Mouse (Mus musculus) layer of hippocampus, adult 11-12 months (tissue): Measurements from ENCODE around the gene Il18rap.

Source experiments
- DNase-seq: peaks from one replicate; pipeline ENCODE4 v3.0.0; 2022; ENCODE audit warnings: low spot score

The Il18rap gene

GRCm38 (mm10) chr1:40514851-40515585, at the start of gene Il18rap:
Il18rap (plus strand) TSS chr1:40515362.
- no peak for DNase-seq

DNA sequence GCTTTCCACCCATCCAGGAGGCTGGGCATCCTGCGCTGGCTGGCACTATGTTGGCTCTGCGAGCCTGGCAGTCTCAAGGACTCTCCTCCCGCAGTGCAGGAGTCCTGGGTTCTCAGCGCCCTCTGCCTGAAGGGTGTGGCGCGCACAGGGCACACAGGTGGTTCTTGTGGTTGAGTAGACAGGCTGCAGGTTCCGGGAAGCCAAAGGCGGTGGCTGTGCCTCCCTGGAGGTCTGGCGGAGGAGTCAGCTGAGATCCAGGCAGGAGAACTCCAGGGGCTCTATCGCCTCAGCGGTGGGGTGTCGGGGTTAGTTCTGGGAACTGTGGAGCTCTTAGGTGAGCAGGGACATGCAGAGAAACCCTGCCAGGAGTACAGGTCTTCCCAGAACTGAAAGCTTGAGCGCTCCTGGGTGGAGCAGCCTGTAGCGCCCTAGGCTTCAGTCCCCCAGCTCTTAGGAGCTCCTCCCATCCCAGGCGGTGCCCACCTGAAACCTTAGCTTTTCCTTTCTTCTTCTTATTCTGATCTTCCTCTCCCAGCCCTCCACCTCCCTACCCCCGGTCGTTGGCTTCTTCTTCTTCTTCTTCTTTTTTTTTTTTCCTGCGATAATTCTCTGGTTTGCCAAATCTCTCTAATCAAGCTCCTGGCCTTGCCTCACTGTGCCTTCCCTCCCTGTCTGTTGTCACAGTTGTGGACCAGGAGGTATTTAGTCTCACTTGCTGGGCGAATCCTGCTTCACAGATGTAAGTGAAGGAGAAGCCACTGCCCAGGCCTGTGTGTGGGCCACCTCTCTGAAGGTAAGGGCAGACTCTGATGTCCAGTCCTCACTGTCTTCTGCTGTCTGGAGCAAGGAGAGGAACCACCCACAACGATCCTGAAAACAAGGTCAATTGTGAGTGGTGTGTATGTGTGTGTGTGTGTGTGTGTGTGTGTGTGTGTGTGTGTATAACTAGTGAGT, 49.4 kb upstream of the Il18rap start, which contains the start of gene Il18r1:
TSS of gene Il18r1 (plus strand) at position 76 of the 954 bp plus-strand sequence.
- DNase-seq: no peak

GRCm38 (mm10) chr1:40467306-40467705, 47.9 kb upstream of the Il18rap start:
- DNase-seq: no peak

- DNase-seq: no peak
Measured at GRCm38 (mm10) chr1:40468805-40469204, 46.4 kb upstream of the Il18rap start.

GRCm38 (mm10) chr1:40469900-40470299, 45.3 kb upstream of the Il18rap start:
- DNase-seq: no peak

DNA sequence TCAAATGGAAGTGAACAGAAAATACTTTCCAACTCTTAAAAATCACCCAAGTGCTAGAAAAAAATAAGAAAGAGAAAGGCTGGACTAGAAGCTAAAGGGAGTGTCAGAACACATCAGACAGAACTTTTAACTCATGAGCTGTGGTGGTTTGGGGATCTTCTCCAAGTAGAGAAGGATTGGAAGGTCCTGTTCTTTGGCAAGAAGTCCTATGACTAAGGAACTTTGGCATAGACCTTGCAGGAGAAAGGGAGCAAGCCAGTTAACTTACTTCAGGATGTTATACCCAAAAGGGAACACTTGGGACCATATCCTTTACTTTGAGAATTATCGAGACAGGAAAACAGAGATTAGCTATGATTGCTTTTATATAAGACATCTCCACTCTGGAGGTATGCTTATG, 42.8 kb upstream of the Il18rap start:
- DNase-seq: no peak

GRCm38 (mm10) chr1:40473640-40474039, 41.5 kb upstream of the Il18rap start:
- DNase-seq: no peak

DNA sequence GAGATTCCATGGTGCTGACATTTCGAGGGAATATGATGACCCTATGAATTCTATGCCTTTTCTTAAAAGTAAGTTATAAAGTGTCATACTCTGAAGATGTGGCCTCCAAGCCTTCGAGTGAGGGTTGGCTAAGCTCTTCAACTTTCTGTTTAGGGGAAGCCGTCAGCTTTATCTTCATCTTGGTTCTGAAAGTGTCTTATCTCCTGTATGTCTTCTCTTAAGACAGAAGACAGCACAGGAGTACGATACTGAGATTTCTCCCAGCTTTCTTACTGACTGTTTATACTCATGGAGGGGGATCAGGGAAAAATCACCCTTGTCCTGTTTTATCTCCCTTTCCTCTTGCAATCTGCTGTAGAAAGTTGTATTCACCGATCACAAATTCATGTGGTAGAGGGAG, 40.8 kb upstream of the Il18rap start:
- DNase-seq: no peak

DNA sequence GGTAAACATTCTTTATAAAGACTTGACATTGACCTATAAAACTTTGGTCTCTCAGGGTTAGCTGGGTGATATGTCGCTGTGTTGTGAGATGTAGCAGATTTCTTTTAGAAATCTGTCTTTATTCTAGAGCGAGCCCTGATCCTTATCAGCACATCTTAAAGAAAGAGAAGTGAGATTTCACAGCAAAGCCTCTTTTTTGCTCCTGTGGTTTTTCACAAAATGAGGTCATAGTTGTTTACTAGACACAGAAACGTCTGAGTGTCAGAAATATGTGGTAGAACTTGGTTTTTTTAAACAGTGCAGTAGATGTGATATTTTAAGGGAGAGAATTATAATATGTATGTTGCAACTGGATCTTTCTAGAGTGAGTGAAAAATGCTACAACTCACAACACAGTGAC, 39.5 kb upstream of the Il18rap start:
- DNase-seq: no peak

DNA sequence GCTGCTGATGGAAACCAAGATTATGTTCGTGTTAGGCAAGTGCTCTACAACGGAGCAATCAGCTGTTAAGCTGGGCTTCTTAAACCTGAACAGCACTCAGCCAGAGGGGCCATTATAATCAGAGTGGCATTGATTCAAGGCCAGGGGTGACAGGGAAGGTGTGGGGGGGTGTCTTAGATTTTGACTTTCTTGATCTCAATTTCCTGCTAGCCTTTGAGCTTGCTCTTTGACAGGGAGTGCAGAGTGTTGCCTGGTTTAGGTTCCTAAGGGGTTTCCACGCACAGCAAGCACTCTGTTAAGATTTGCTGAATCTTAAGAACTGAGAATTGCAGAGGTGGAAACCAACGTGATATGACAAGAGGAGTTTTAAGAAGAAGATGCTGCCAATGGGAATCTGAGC, 38.4 kb upstream of the Il18rap start:
- no peak for DNase-seq

DNA sequence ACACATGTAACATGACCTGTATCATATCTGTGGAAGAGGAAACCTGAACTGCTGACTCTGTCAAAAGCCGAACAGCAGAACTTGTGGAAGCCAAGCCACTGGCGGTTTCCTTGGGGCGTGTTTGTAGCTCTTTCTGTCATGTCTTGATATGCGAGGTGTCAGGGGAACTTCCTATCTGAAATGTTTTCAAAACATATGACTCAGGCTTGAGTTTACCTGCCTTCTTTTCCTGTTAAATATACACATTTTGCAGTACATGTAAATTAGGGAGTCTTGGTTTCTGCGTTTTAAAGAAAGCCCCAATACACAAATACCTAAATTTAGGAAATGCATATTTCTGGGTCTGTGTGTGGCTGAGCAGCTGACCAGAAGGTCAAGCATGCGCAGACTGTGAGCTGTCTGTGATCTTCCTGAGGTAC, 35.6 kb upstream of the Il18rap start:
- no peak for DNase-seq

- no peak for DNase-seq
Measured at GRCm38 (mm10) chr1:40494594-40494993, 20.6 kb upstream of the Il18rap start.

- DNase-seq: no peak
Measured at GRCm38 (mm10) chr1:40499708-40500107, 15.5 kb upstream of the Il18rap start.

GRCm38 (mm10) chr1:40501126-40501525, 14.0 kb upstream of the Il18rap start:
- no peak for DNase-seq

- DNase-seq: no peak
Measured at GRCm38 (mm10) chr1:40501546-40502398, 13.4 kb upstream of the Il18rap start.

GRCm38 (mm10) chr1:40504548-40504947, 10.6 kb upstream of the Il18rap start:
- no peak for DNase-seq

- DNase-seq: no peak
Measured at GRCm38 (mm10) chr1:40516364-40516763, 1.2 kb downstream of the Il18rap start.

DNA sequence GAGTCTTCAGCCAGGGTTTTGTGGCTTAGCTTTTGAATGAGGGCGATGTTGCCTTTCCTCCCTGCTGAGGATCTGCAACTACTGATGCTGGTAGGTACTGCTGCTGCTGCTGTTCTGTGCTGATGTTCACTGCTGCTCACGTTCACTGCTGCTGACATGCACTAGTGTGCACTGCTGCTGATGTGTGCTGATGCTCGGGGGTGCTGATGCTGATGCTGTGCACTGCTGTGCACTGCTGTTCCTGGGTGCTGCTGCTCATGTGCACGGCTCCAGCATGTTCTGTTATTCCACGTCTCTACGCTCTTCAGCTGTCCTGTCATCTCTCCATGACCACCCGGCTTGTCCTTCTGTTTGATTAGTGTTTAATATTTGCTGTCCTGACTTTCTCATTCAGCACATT, 7.8 kb downstream of the Il18rap start:
- DNase-seq: no peak

- no peak for DNase-seq
Measured at GRCm38 (mm10) chr1:40523971-40524722, 9.0 kb downstream of the Il18rap start.

DNA sequence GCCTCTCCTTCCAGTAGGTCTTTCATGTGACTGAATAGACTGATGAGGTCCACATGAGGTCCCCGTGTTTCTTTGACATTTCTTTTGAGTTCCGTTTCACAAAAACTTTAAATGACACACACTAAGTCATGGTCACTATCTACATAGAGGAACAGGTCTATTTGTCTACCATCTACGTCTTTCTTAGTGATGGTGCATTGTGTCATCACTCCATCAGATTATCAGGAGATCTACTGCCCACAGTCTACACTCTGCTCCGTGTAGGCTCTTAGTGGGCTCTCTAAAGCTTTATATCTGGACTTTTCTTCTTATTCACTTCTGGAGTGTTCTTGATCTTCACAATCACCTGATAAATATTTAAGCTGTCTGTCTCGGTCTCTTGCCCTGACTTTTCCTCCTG, 14.1 kb downstream of the Il18rap start:
- no peak for DNase-seq

DNA sequence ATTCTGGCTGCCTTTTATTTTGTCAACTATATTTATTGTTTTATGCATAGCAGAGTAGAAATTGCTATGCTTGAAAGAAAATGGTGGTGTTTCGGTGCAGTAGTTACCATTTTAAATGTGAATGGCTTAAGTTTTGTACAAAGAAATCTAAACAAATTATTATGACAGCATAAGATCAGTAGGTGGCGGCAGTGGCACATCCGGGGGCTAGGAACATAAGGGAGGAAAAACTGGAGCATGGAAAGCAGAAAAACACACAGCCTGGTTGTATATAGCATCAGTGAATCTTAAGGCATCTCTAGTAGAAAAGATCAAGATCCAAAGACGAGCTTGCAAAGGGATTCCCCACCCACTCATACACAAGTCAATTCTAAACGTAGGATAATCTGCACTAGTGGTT, 22.4 kb downstream of the Il18rap start:
- no peak for DNase-seq
